Comparison of ENCODE assay signal across 1 mouse cellular context in the genomic region with DNA sequence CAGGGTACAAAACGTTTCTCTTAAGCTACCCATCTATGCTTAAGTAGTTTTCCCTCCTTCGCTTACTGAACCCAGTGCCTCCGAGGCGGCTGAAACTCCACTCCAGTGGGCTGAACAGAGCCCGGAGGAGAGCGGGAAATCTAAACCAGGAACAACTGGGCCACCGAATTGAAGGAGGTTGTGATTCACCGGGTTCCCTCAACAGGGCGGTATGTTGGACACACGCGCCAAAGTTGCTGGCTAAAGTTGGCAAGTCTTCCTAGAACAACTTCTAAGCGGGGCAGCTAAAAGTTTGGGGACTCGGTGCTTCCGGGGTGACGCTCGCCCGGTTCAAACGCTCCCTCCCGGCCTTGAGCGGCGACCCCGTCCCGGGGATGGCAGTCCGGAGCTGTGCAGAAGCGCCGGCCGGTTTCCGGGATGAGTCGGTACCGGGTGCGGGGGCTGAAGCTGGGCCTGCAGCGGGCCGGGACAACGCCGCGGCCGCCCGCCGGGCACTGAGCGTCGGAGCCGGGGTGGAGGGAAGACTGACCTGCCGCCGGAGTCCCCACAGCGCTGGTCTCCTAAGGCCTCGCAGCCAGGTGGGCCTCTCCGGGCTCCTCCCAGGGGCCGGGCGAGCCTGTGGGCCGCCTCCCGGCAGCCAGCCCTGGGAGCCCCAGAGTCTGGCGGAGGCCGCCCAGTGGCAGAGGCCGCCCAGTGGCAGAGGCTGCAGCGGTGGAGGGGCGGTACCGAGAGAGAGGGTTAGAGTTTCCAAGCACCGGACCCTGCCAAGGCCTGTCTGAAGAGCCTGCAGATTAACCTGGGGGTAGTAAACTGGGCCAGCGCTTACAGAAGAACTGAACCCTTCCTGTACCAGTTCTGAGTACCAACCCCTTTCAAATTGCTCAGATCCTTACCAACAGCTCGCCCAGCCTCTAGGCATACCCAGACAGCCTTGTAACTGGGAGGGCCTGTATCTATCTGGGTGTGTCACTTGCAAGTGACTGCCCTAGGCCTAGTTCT.
A peak's percentile ranks its signal among the peaks of the same experiment; 100 is the strongest.
TF ChIP-seq lines count a peak whose summit lies in the region.

A gene (plus strand): TSS at position 181 of the 999 bp plus-strand sequence.
A gene (minus strand): TSS at position 939 of the 999 bp plus-strand sequence.

TF ChIP-seq in CH12.LX, 34 proteins besides CTCF, POLR2A, EP300 and RAD21 (continued from another document):
- TF ChIP-seq MEF2A (IDR thresholded peaks at IDR 0.05; ENCODE audit: borderline replicate concordance, low read depth, low read length) (peak; percentile 34; the same call in 1 of the 2 replicates), JUN (IDR thresholded peaks at IDR 0.05; ENCODE audit: insufficient read depth, low read depth, low read length) (no peak), ZKSCAN1 (IDR thresholded peaks at IDR 0.05; ENCODE audit: borderline replicate concordance, low read depth, low read length) (no peak), MAX (IDR thresholded peaks at IDR 0.05; ENCODE audit: low read length) (no peak), NRF1 (IDR thresholded peaks at IDR 0.05; ENCODE audit: low read depth, low read length) (peak; percentile 30), BHLHE40 (IDR thresholded peaks at IDR 0.05; ENCODE audit: low read depth, low read length) (no peak)
